Mouse (Mus musculus) heart, embryonic 12.5 days (tissue): ENCODE results near the gene Zbed5. TPM values are rescaled to one million over a fixed set of nuclear protein-coding genes. Genes with fewer than 3 reads are reported as not detected.

Source experiments
- polyA plus RNA-seq: library from polyadenylated mRNA; unstranded; fragments of >200 nt; fragmentation: Nextera tagmentation; extraction: Ambion mirVana; gene quantifications from 2 replicates; pipeline ENCODE4 v1.2.1, GENCODE M21; 2016

The Zbed5 gene
- polyA plus RNA-seq, 1 experiment from 2014 or later = 4.5 TPM

Other genes with a start within 250 kb of the Zbed5 start
- 3.6 and 4.3 TPM in 2 replicates for gene Zfp11, start 225.6 kb upstream of the Zbed5 start, polyA plus RNA-seq
- gene Sept14, start 187.2 kb upstream of the Zbed5 start, polyA plus RNA-seq = not detected in 2 replicates
- 142 and 145 TPM in 2 replicates for gene Mrps17, start 180.2 kb upstream of the Zbed5 start, polyA plus RNA-seq
- 264 and 276 TPM in 2 replicates for gene Nipsnap2, start 170.7 kb upstream of the Zbed5 start, polyA plus RNA-seq
- 27.0 and 27.4 TPM in 2 replicates for gene Psph, start 108.3 kb upstream of the Zbed5 start, polyA plus RNA-seq
- 40.7 and 42.4 TPM in 2 replicates for gene Sumf2, start 48.7 kb upstream of the Zbed5 start, polyA plus RNA-seq
- 738 and 776 TPM in 2 replicates for gene Chchd2, start 8.3 kb upstream of the Zbed5 start, polyA plus RNA-seq
- 0.77 and 1.1 TPM in 2 replicates for gene Phkg1, start 2.8 kb downstream of the Zbed5 start, polyA plus RNA-seq
- gene Nupr1l, start 12.8 kb downstream of the Zbed5 start, polyA plus RNA-seq = 2.0 and 2.3 TPM in 2 replicates
- gene Vkorc1l1, start 46.2 kb downstream of the Zbed5 start, polyA plus RNA-seq = 23.2 and 24.2 TPM in 2 replicates
- gene Gusb, start 107.3 kb downstream of the Zbed5 start, polyA plus RNA-seq = 46.8 and 48.1 TPM in 2 replicates
- gene Asl, start 133.5 kb downstream of the Zbed5 start, polyA plus RNA-seq = 15.7 and 19.1 TPM in 2 replicates
- 21.2 and 22.5 TPM in 2 replicates for gene Crcp, start 133.6 kb downstream of the Zbed5 start, polyA plus RNA-seq
- 25.8 and 29.4 TPM in 2 replicates for gene Tpst1, start 177.6 kb downstream of the Zbed5 start, polyA plus RNA-seq
- 4.8 and 5.1 TPM in 2 replicates for gene Kctd7, start 249.1 kb downstream of the Zbed5 start, polyA plus RNA-seq